Mouse (Mus musculus) left cerebral cortex, adult 9 months (tissue): Measurements from ENCODE around the gene Spa17.
A peak's percentile ranks its signal among the peaks of the same experiment; 100 is the strongest.

ENCODE experiments used
- DNase-seq, 2 experiments: peaks; one replicate each; pipeline ENCODE4 v3.0.0; 2022; ENCODE audit warnings: low spot score in 2 of 2

The Spa17 gene

DNA sequence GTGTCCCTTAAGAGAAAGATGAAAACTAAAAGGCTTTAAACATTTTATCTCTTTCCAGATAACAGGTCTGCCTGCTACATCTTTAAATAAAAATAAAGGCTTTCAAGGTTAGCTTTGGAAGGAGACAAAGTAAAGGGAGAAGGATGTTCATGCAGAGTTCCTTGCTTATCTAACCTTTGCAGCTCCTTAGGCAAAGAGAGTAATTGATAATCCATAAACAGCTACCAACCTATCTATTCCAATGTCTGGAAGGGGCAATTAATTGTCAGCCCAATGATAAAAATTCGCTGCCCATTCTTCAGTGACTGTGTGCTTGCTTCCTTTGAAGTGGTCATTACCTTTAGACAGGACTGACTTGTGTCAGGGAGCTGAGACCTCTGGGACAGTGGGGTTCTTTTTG lies 49.7 kb downstream of the Spa17 start:
- DNase-seq: no peak

DNA sequence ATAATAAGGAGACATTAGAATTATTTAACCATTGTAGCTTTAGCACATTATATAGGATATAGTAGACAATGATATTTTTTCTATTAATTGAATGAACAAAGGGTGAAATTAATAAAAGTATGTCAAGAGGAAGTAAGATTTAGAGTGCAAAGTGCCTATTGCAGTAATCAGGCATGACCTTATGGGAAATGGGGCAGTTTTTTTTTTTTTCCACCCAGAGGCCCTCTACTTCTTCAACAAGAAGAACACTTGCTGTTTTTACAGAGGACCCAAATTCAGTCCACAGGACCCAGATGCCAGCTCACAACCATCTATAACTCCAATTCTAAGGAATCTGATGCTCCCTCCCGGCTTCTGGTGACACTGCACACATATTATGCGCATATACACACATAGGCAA lies 52.9 kb downstream of the Spa17 start:
- no peak for DNase-seq

DNA sequence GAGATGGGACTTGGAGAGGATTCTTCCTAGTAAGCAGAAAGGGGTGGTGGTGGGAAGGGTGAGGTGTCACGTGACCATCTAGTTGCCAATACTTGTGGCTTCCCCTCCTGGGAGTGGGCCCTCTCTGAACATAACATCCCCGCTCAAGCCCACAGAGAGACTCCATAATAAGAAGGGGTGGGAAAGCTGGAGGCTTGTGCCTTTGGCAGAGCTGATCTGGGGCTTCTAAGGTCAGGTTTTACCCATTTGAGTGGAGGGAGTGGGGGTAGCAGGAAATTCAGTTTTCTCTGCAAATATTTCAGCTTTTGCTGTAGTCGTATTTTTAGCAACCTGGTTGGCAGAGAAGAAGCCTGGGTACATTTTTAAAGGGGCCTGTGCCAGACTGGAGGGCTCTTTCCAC lies 57.2 kb downstream of the Spa17 start:
- DNase-seq: peak in 1 of 2 experiments; percentile 36

DNA sequence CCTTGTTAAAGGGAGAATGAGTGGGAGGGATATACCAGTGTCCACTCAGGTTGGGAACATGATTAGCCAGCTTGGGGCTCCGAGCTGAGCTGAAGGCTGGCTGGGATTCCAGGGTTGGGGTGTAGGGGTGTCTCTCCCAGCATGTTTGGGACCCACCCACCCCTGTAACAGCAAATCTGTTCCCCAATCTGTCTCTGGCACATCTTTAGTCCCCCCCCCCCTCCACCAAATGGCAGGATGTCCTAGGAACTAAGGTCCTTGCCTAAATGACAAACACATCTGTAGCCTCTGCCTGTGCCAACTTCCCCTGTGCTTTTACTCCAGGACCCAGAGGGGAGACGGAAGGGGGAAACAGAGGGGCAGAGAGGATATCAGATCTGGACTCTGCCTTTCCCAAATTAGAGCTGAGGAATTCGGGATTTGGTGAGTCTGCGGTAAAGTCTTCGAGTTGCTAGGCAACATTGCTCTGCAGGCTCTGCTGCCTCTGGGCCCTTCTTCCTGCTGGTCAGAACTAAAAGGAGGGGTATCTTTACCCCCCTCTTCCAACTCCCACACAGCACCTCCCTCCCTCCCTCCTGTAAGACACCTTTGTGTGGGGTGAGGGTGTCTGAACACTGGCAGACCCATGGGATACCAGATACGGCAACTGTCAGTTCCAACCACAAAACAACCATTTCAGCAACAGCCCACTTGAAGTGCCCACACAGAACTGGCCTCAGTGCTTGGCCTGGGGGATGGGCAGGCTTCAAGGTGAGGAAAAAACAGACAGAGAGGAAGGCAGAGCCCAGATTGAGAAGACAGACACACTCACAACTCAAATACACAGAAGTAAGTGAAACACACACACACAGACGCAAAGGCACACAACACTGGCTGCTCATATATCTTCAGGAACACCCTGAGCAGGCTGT lies 58.4 kb downstream of the Spa17 start, which contains the start of gene Siae:
Gene Siae, plus strand, starts transcription at position 861 of the 911 bp plus-strand sequence.
- peak in 1 of 2 experiments; percentile 72 for DNase-seq

DNA sequence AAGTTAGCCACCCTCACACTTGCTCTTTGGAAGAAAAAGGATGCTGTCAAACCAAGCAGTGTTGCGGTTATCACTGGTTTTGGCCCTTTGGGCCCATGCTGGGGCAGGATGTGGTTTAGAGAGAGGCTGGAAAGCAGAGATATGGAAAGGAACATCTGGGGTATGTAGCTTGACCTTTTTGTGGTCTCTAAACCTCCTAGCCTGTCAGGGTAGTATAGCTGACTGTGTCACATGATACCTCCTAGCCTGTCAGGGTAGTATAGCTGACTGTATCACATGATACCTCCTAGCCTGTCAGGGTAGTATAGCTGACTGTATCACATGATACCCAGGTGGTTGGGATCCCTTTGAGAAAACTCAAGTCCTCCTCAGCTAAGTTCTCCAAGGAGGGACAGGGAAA lies 59.2 kb downstream of the Spa17 start:
- DNase-seq: no peak
